Mouse (Mus musculus): Measurements from ENCODE around the gene Zfp536. TPM values are rescaled to one million over a fixed set of nuclear protein-coding genes. Genes with fewer than 3 reads are reported as not detected.

The Zfp536 gene
- polyA plus RNA-seq, 1 experiment: not detected

DNA sequence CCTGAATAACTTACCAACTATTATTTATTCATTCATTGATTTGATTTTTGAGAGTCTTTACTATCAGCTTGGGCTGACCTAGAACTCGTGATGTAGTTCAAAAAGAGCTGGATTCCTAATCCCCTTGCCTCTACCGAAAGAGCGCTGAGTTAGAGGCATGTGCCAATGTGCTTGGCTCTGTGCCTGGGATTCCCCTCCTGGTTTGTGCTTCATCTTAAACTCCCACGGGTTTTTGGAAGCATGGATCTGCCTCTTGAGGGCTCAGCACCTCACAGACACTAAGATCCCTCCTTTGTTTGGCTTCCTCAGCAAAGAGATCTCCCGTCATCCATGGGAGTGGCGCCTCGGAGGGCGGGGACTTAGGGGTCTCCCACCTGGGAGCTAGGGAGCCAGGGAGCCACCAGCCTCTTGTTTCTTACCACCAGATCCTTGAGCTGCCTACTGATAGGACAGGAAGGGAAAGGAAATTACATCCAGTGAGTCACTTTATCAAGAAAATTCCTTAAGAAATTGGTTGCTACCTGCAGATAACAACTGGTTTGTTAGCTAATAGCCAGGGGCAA lies 41.5 kb upstream of the Zfp536 start:
- Histone ChIP-seq H3ac (ENCODE audit: control insufficient read depth, insufficient read length) (no peak overlapping the region), H3K79me2 (ENCODE audit: control insufficient read depth, insufficient read depth) (no peaks in the 10 kb centered on the region), H3K36me3 (ENCODE audit: control insufficient read depth, insufficient read depth) (no peaks in the 10 kb centered on the region), H3K27me3 (ENCODE audit: control insufficient read depth, insufficient read depth, insufficient read length) (no peaks in the 10 kb centered on the region), H3K4me3 (no peak overlapping the region), H3K4me2 (ENCODE audit: low read depth) (no peak overlapping the region)
- TF ChIP-seq TCF3 (IDR thresholded peaks at IDR 0.05; ENCODE audit: insufficient read length, low read depth) (no peak), REST (IDR thresholded peaks at IDR 0.05; ENCODE audit: insufficient read depth, insufficient read length) (no peak), MYOG (IDR thresholded peaks at IDR 0.05; ENCODE audit: control insufficient read depth in 1 of 3, insufficient read depth in 1 of 3, insufficient read length in 2 of 3, low read depth in 2 of 3) (no peak)

DNA sequence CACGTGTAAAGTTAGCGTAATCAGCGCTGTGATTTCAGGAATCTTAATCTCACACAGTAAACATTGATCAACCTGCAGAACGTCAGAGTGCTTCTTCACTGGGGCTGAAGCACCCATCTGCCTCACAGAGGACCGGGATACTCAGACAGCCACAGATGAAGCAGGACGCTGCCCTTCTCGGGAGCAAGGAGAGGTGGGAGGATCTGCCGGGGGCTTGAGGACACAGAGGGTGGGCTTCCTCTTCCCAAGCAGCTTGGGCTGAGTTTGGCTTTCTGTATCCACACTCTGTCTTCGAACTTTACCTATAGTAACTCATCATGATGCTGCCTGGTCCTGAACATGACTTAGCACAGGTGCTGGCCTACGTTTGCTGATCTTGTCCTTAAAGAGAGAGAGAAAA lies 40.2 kb upstream of the Zfp536 start:
- no peaks in the 10 kb centered on the region for H3K79me2 ChIP-seq (ENCODE audit: control insufficient read depth, insufficient read depth)
- no peak overlapping the region for H3K4me3 ChIP-seq
- no peak overlapping the region for H3ac ChIP-seq (ENCODE audit: control insufficient read depth, insufficient read length)
- no peak overlapping the region for H3K4me2 ChIP-seq (ENCODE audit: low read depth)
- TF ChIP-seq REST (IDR thresholded peaks at IDR 0.05; ENCODE audit: insufficient read depth, insufficient read length): no peak
- no peak for TF ChIP-seq TCF12 (IDR thresholded peaks at IDR 0.05; ENCODE audit: insufficient read depth, poor library complexity, severe bottlenecking)
- TF ChIP-seq USF1 (IDR thresholded peaks at IDR 0.05; ENCODE audit: low read depth): no peak
- no peak for TF ChIP-seq SRF (IDR thresholded peaks at IDR 0.05; ENCODE audit: control insufficient read depth, insufficient read length, low read depth)
- no peak for TF ChIP-seq POLR2AphosphoS2 (IDR thresholded peaks at IDR 0.05; ENCODE audit: insufficient read length, low read depth)
- TF ChIP-seq E2F4 (IDR thresholded peaks at IDR 0.05; ENCODE audit: insufficient read depth): no peak
- no peak for TF ChIP-seq MYOG (IDR thresholded peaks at IDR 0.05; ENCODE audit: control insufficient read depth in 1 of 3, insufficient read depth in 1 of 3, insufficient read length in 2 of 3, low read depth in 2 of 3)
- no peak for TF ChIP-seq CEBPB (IDR thresholded peaks at IDR 0.05; ENCODE audit: insufficient read depth, poor library complexity, severe bottlenecking)
- TF ChIP-seq POLR2A (IDR thresholded peaks at IDR 0.05; ENCODE audit: insufficient read length, low read depth): no peak
- TF ChIP-seq MAX (IDR thresholded peaks at IDR 0.05; ENCODE audit: low read depth): no peak
- no peak for TF ChIP-seq TCF3 (IDR thresholded peaks at IDR 0.05; ENCODE audit: insufficient read length, low read depth)
- no peak for TF ChIP-seq MYOD1 (IDR thresholded peaks at IDR 0.05; ENCODE audit: control insufficient read depth in 1 of 3, insufficient read length in 2 of 3, low read depth in 2 of 3)
- no peaks in the 10 kb centered on the region for H3K27me3 ChIP-seq (ENCODE audit: control insufficient read depth, insufficient read depth, insufficient read length)
- H3K36me3 ChIP-seq (ENCODE audit: control insufficient read depth, insufficient read depth): no peaks in the 10 kb centered on the region

DNA sequence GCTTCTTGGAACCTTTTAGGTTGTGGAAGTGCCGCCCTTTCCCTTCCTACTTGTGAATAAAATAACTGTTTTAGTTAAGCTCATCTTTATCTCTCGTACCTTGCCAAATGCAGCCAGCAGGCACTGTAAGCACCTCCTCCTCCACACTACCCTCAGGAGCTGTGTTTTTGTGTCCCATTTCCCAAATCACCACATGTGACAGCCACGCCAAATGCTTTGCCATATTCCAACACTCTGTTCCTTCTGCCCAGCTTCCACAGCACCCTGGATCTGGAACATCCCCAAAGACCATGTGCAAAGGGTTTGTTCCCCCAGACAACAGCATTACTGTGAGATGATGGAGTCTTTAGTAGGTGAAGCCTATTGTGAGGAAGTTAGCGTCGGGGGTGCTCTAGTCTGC lies 36.5 kb upstream of the Zfp536 start:
- Histone ChIP-seq H3K79me2 (ENCODE audit: control insufficient read depth, insufficient read depth) (no peaks in the 10 kb centered on the region), H3K27me3 (ENCODE audit: control insufficient read depth, insufficient read depth, insufficient read length) (no peaks in the 10 kb centered on the region), H3K36me3 (ENCODE audit: control insufficient read depth, insufficient read depth) (no peaks in the 10 kb centered on the region), H3ac (ENCODE audit: control insufficient read depth, insufficient read length) (no peak overlapping the region), H3K4me2 (ENCODE audit: low read depth) (no peak overlapping the region), H3K4me3 (no peak overlapping the region)
- TF ChIP-seq SRF (IDR thresholded peaks at IDR 0.05; ENCODE audit: control insufficient read depth, insufficient read length, low read depth) (no peak), REST (IDR thresholded peaks at IDR 0.05; ENCODE audit: insufficient read depth, insufficient read length) (no peak), TCF3 (IDR thresholded peaks at IDR 0.05; ENCODE audit: insufficient read length, low read depth) (no peak), MAX (IDR thresholded peaks at IDR 0.05; ENCODE audit: low read depth) (no peak), MYOG (IDR thresholded peaks at IDR 0.05; ENCODE audit: control insufficient read depth in 1 of 3, insufficient read depth in 1 of 3, insufficient read length in 2 of 3, low read depth in 2 of 3) (no peak), MYOD1 (IDR thresholded peaks at IDR 0.05; ENCODE audit: control insufficient read depth in 1 of 3, insufficient read length in 2 of 3, low read depth in 2 of 3) (no peak), CEBPB (IDR thresholded peaks at IDR 0.05; ENCODE audit: insufficient read depth, poor library complexity, severe bottlenecking) (no peak)

DNA sequence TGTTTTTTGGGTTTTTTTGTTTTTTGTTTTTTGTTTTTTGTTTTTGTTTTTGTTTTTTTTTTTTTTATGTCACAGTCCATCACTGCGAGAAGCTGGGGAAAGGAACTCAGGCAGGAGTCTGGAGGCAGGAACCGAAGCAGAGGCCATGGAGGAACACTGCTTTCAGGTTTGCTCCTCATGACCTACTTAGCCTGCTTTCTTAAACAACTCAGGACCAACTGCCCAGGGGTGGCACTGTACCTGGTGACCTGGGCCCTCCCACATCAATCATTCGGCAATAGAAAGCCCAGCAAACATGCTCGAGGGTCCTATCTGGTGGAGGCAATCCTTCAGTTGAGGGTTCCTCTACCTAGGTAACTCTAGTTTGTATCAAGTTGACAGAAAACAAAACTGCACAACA lies 35.6 kb upstream of the Zfp536 start:
- H3K4me3 ChIP-seq: no peak overlapping the region
- no peaks in the 10 kb centered on the region for H3K79me2 ChIP-seq (ENCODE audit: control insufficient read depth, insufficient read depth)
- no peak overlapping the region for H3K4me2 ChIP-seq (ENCODE audit: low read depth)
- H3K36me3 ChIP-seq (ENCODE audit: control insufficient read depth, insufficient read depth): no peaks in the 10 kb centered on the region
- H3K27me3 ChIP-seq (ENCODE audit: control insufficient read depth, insufficient read depth, insufficient read length): no peaks in the 10 kb centered on the region
- H3ac ChIP-seq (ENCODE audit: control insufficient read depth, insufficient read length): no peak overlapping the region
- TF ChIP-seq SRF (IDR thresholded peaks at IDR 0.05; ENCODE audit: control insufficient read depth, insufficient read length, low read depth): no peak
- no peak for TF ChIP-seq MYOG (IDR thresholded peaks at IDR 0.05; ENCODE audit: control insufficient read depth in 1 of 3, insufficient read depth in 1 of 3, insufficient read length in 2 of 3, low read depth in 2 of 3)
- TF ChIP-seq POLR2AphosphoS2 (IDR thresholded peaks at IDR 0.05; ENCODE audit: insufficient read length, low read depth): no peak
- TF ChIP-seq CEBPB (IDR thresholded peaks at IDR 0.05; ENCODE audit: insufficient read depth, poor library complexity, severe bottlenecking): no peak
- TF ChIP-seq E2F4 (IDR thresholded peaks at IDR 0.05; ENCODE audit: insufficient read depth): no peak
- TF ChIP-seq USF1 (IDR thresholded peaks at IDR 0.05; ENCODE audit: low read depth): no peak

DNA sequence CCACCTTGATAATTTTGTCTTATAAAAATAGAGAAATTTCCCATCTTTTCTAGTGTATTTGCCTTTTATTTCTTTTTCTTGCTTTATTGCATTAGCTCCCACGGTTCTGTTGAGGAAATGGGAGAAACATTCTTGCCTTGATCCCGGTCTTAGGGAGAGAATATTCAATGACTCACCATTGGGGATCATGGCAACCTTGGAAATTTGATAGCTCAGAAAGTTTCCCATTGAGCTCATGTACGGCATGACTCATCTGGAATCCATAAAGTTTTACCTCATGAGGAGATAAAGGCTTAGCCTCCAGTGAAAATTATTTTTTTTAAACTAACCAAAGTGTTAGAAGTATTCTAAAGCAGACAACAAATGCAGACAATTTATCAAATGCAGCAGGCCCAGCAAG lies 27.7 kb upstream of the Zfp536 start:
- no peak overlapping the region for H3ac ChIP-seq (ENCODE audit: control insufficient read depth, insufficient read length)
- no peak for TF ChIP-seq MAX (IDR thresholded peaks at IDR 0.05; ENCODE audit: low read depth)
- no peak for TF ChIP-seq REST (IDR thresholded peaks at IDR 0.05; ENCODE audit: insufficient read depth, insufficient read length)
- no peak for TF ChIP-seq POLR2A (IDR thresholded peaks at IDR 0.05; ENCODE audit: insufficient read length, low read depth)
- TF ChIP-seq TCF12 (IDR thresholded peaks at IDR 0.05; ENCODE audit: insufficient read depth, poor library complexity, severe bottlenecking): no peak
- no peak for TF ChIP-seq USF1 (IDR thresholded peaks at IDR 0.05; ENCODE audit: low read depth)
- TF ChIP-seq CEBPB (IDR thresholded peaks at IDR 0.05; ENCODE audit: insufficient read depth, poor library complexity, severe bottlenecking): no peak
- no peak for TF ChIP-seq MYOD1 (IDR thresholded peaks at IDR 0.05; ENCODE audit: control insufficient read depth in 1 of 3, insufficient read length in 2 of 3, low read depth in 2 of 3)
- no peak for TF ChIP-seq SRF (IDR thresholded peaks at IDR 0.05; ENCODE audit: control insufficient read depth, insufficient read length, low read depth)
- TF ChIP-seq MYOG (IDR thresholded peaks at IDR 0.05; ENCODE audit: control insufficient read depth in 1 of 3, insufficient read depth in 1 of 3, insufficient read length in 2 of 3, low read depth in 2 of 3): no peak
- no peak for TF ChIP-seq TCF3 (IDR thresholded peaks at IDR 0.05; ENCODE audit: insufficient read length, low read depth)
- no peak for TF ChIP-seq POLR2AphosphoS2 (IDR thresholded peaks at IDR 0.05; ENCODE audit: insufficient read length, low read depth)
- no peak for TF ChIP-seq E2F4 (IDR thresholded peaks at IDR 0.05; ENCODE audit: insufficient read depth)

More for the DNA sequence above, 27.7 kb upstream of the Zfp536 start:
- H3K4me3 ChIP-seq: no peak overlapping the region
- no peak overlapping the region for H3K4me2 ChIP-seq (ENCODE audit: low read depth)
- no peaks in the 10 kb centered on the region for H3K79me2 ChIP-seq (ENCODE audit: control insufficient read depth, insufficient read depth)
- H3K27me3 ChIP-seq (ENCODE audit: control insufficient read depth, insufficient read depth, insufficient read length): no peaks in the 10 kb centered on the region
- no peaks in the 10 kb centered on the region for H3K36me3 ChIP-seq (ENCODE audit: control insufficient read depth, insufficient read depth)
